Mouse (Mus musculus) testis, adult 2 months (tissue): Measurements from ENCODE around the gene Ank. TPM values are rescaled to one million over a fixed set of nuclear protein-coding genes. Genes with fewer than 3 reads are reported as not detected.

ENCODE experiments used
- H3K27ac ChIP-seq: fragments of 200-500 bp; 2 replicates; pipeline ENCODE4 v1.5.1; 2012; ENCODE audit warnings: low read depth, low read length; ENCODE audit not compliant: control insufficient read depth, insufficient read depth
- H3K27me3 ChIP-seq: fragments of 200-500 bp; 2 replicates; pipeline ENCODE4 v1.6.1; 2012; ENCODE audit warnings: mild to moderate bottlenecking, low read length, moderate library complexity; ENCODE audit not compliant: control insufficient read depth, insufficient read depth
- H3K36me3 ChIP-seq: fragments of 200-500 bp; 2 replicates; pipeline ENCODE4 v1.6.1; 2012; ENCODE audit warnings: mild to moderate bottlenecking, low read length; ENCODE audit not compliant: control insufficient read depth, insufficient read depth
- H3K4me1 ChIP-seq: fragments of 200-500 bp; 2 replicates; pipeline ENCODE4 v1.6.1; 2012; ENCODE audit warnings: low read length; ENCODE audit not compliant: control insufficient read depth, insufficient read depth
- H3K4me3 ChIP-seq: fragments of 200-500 bp; 2 replicates; pipeline ENCODE4 v1.5.1; 2012; ENCODE audit warnings: low read depth, mild to moderate bottlenecking, low read length, moderate library complexity, mixed read lengths; ENCODE audit not compliant: control insufficient read depth
- CTCF ChIP-seq: fragments of 200-500 bp; IDR thresholded peaks from 2 replicates; pipeline ENCODE4 v1.5.1; 2012; ENCODE audit warnings: low read depth, mild to moderate bottlenecking, inconsistent platforms, low read length, moderate library complexity; ENCODE audit not compliant: control insufficient read depth, insufficient read depth, insufficient replicate concordance
- POLR2A ChIP-seq: fragments of 200-500 bp; IDR thresholded peaks from 2 replicates; pipeline ENCODE4 v1.6.1; 2012; ENCODE audit warnings: low read depth, mild to moderate bottlenecking, inconsistent platforms, low read length, moderate library complexity; ENCODE audit not compliant: control insufficient read depth
- polyA plus RNA-seq: library from polyadenylated mRNA; depleted of rRNA; stranded (reverse); fragments of >200 nt; gene quantifications from 2 replicates; pipeline ENCODE4 v1.2.3, GENCODE M21; 2012

The Ank gene
- polyA plus RNA-seq, 1 experiment, result 9.1 TPM

- H3K36me3 ChIP-seq, result no peaks in the 10 kb centered on the region
- TF ChIP-seq CTCF, result no peak
- H3K27me3 ChIP-seq, result no peaks in the 10 kb centered on the region
- H3K4me3 ChIP-seq, result no peak overlapping the region
- H3K4me1 ChIP-seq, result no peaks in the 10 kb centered on the region
- no peak overlapping the region for H3K27ac ChIP-seq
Observed at GRCm38 (mm10) chr15:27558456-27559147, 92.1 kb downstream of the Ank start.

GRCm38 (mm10) chr15:27560315-27560714 is 93.8 kb downstream of the Ank start:
- Histone ChIP-seq H3K4me1 (no peaks in the 10 kb centered on the region), H3K27me3 (no peaks in the 10 kb centered on the region), H3K36me3 (no peaks in the 10 kb centered on the region), H3K4me3 (no peak overlapping the region), H3K27ac (no peak overlapping the region)
- no peak for TF ChIP-seq CTCF
- no peak for TF ChIP-seq POLR2A

GRCm38 (mm10) chr15:27564106-27565100 is 97.9 kb downstream of the Ank start:
- Histone ChIP-seq H3K27ac (no peak overlapping the region), H3K27me3 (no peaks in the 10 kb centered on the region), H3K4me1 (no peaks in the 10 kb centered on the region), H3K36me3 (no peaks in the 10 kb centered on the region), H3K4me3 (no peak overlapping the region)
- no peak for TF ChIP-seq CTCF
- TF ChIP-seq POLR2A, result no peak

- H3K4me1 ChIP-seq, result no peaks in the 10 kb centered on the region
- no peaks in the 10 kb centered on the region for H3K36me3 ChIP-seq
- TF ChIP-seq CTCF (no peak), POLR2A (no peak)
- H3K4me3 ChIP-seq, result no peak overlapping the region
- no peaks in the 10 kb centered on the region for H3K27me3 ChIP-seq
- no peak overlapping the region for H3K27ac ChIP-seq
Observed at GRCm38 (mm10) chr15:27565626-27566185, 99.2 kb downstream of the Ank start.

GRCm38 (mm10) chr15:27567356-27567755 is 100.9 kb downstream of the Ank start:
- H3K27ac ChIP-seq, result no peak overlapping the region
- H3K36me3 ChIP-seq, result no peaks in the 10 kb centered on the region
- no peaks in the 10 kb centered on the region for H3K27me3 ChIP-seq
- no peaks in the 10 kb centered on the region for H3K4me1 ChIP-seq
- TF ChIP-seq CTCF (no peak), POLR2A (no peak)
- no peak overlapping the region for H3K4me3 ChIP-seq

GRCm38 (mm10) chr15:27568371-27568770 is 101.9 kb downstream of the Ank start:
- Histone ChIP-seq H3K27ac (no peak overlapping the region), H3K36me3 (no peaks in the 10 kb centered on the region), H3K27me3 (no peaks in the 10 kb centered on the region), H3K4me3 (no peak overlapping the region), H3K4me1 (no peaks in the 10 kb centered on the region)
- no peak for TF ChIP-seq POLR2A
- TF ChIP-seq CTCF, result no peak

GRCm38 (mm10) chr15:27569924-27570323 is 103.4 kb downstream of the Ank start:
- H3K27ac ChIP-seq, result no peak overlapping the region
- H3K27me3 ChIP-seq, result no peaks in the 10 kb centered on the region
- no peaks in the 10 kb centered on the region for H3K4me1 ChIP-seq
- H3K4me3 ChIP-seq, result no peak overlapping the region
- no peaks in the 10 kb centered on the region for H3K36me3 ChIP-seq
- TF ChIP-seq POLR2A (no peak), CTCF (no peak)
